Mouse (Mus musculus) intestine, postnatal 0 days (tissue): ENCODE results near the gene Gtf2b. TPM values are rescaled to one million over a fixed set of nuclear protein-coding genes. Genes with fewer than 3 reads are reported as not detected.
A peak's percentile ranks its signal among the peaks of the same experiment; 100 is the strongest.

Experiments
- ATAC-seq: fragments of 200-750 bp; cut with Nextera tagmentation; 2 replicates; pipeline ENCODE4 v1.8.0; 2017; ENCODE audit warnings: mild to moderate bottlenecking, moderate TSS enrichment, moderate library complexity
- H3K27ac ChIP-seq: fragments of 300-500 bp; sonication (generic); 2 replicates; pipeline ENCODE4 v1.5.1; 2014; ENCODE audit warnings: mild to moderate bottlenecking, low read depth, low read length, moderate library complexity
- H3K27me3 ChIP-seq: fragments of 300-500 bp; sonication (generic); replicated peaks from 2 replicates; pipeline ENCODE4 v1.6.1; 2014; ENCODE audit warnings: low read length, mixed read lengths; ENCODE audit not compliant: control insufficient read depth, insufficient read depth
- H3K36me3 ChIP-seq: fragments of 300-500 bp; sonication (generic); 2 replicates; pipeline ENCODE4 v1.6.1; 2014; ENCODE audit warnings: mild to moderate bottlenecking, moderate library complexity; ENCODE audit not compliant: control insufficient read depth, insufficient read depth
- H3K4me1 ChIP-seq: fragments of 300-500 bp; sonication (generic); replicated peaks from 2 replicates; pipeline ENCODE4 v1.6.1; 2014; ENCODE audit warnings: antibody characterized with exemption, low read length, mixed read lengths; ENCODE audit not compliant: control insufficient read depth, insufficient read depth
- H3K4me2 ChIP-seq: fragments of 300-500 bp; sonication (generic); replicated peaks from 2 replicates; pipeline ENCODE4 v1.6.1; 2014; ENCODE audit warnings: low read depth, mild to moderate bottlenecking, moderate library complexity
- H3K4me3 ChIP-seq: fragments of 300-500 bp; sonication (generic); 2 replicates; pipeline ENCODE4 v1.5.1; 2014; ENCODE audit warnings: low read depth, low read length
- H3K9ac ChIP-seq: fragments of 300-500 bp; sonication (generic); 2 replicates; pipeline ENCODE4 v1.6.1; 2014; ENCODE audit warnings: mild to moderate bottlenecking, low read depth, low read length
- H3K9me3 ChIP-seq: fragments of 300-500 bp; sonication (generic); 2 replicates; pipeline ENCODE4 v1.6.1; 2016; ENCODE audit warnings: mixed run types; ENCODE audit not compliant: control insufficient read depth
- CTCF ChIP-seq: sonication (generic); IDR thresholded peaks from 2 replicates; pipeline ENCODE4 v1.5.1; 2016; ENCODE audit warnings: low read depth, mild to moderate bottlenecking, control low read depth, antibody characterized with exemption, moderate library complexity
- WGBS: fragments of 180-500 bp; shearing (Covaris S2); extraction: QIAGEN DNeasy Blood & Tissue Kit; methylation state at CpG from one replicate; pipeline ENCODE4 v1.1.7; 2014; 5-methylcytosine and 5-hydroxymethylcytosine counted together
- polyA plus RNA-seq: library from polyadenylated mRNA; unstranded; fragments of >200 nt; fragmentation: Nextera tagmentation; extraction: Ambion mirVana; gene quantifications from 2 replicates; pipeline ENCODE4 v1.2.1, GENCODE M21; 2015

The Gtf2b gene
- polyA plus RNA-seq, 1 experiment from 2014 or later, result 79.4 TPM

- 48% methylated on average over 21 of the region's 21 CpGs for WGBS
- Histone ChIP-seq H3K4me3 (no peak overlapping the region), H3K4me1 (no peaks in the 10 kb centered on the region; the same call in 1 of the 2 replicates), H3K36me3 (0 out of 2 replicates have a peak, but pooled peaks cover 4% of the 10 kb centered on the region), H3K4me2 (peak overlapping the region; percentile 32), H3K27me3 (no peaks in the 10 kb centered on the region), H3K27ac (peak overlapping the region; percentile 15; the same call in 1 of the 2 replicates), H3K9me3 (no peaks in the 10 kb centered on the region), H3K9ac (no peak overlapping the region)
- TF ChIP-seq CTCF, result peak; percentile 93
- ATAC-seq, result peak; percentile 78
Measured at GRCm38 (mm10) chr3:142743973-142744898, 20.6 kb upstream of the Gtf2b start.

DNA sequence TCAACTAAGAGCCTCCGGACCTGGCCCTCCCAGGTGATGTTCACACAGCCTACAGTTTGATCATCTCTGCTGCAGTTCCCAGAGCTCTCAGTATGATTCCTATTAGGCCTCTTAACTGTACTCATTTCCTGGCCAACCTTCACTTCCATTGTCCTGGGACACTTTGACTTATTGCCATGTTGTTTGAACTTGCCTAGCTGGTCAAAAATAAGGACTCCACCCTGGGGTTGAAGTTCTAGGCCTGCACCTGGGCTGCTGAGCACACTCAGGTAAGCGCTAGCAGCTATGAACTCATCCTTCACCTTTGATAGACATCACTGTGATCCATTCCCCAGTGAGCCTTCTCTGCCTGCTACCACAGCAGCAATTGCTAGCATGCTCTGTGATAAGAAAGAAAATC is 19.8 kb upstream of the Gtf2b start:
- no peak for TF ChIP-seq CTCF
- Histone ChIP-seq H3K4me1 (peaks cover 3% of the 10 kb centered on the region; the same call in 1 of the 2 replicates), H3K27me3 (no peaks in the 10 kb centered on the region), H3K36me3 (no peaks in the 10 kb centered on the region), H3K27ac (no peak overlapping the region), H3K4me3 (no peak overlapping the region), H3K4me2 (no peak overlapping the region), H3K9ac (no peak overlapping the region), H3K9me3 (no peaks in the 10 kb centered on the region)
- WGBS, result 81% methylated on average over 2 of the region's 2 CpGs
- peak; percentile 56 for ATAC-seq

DNA sequence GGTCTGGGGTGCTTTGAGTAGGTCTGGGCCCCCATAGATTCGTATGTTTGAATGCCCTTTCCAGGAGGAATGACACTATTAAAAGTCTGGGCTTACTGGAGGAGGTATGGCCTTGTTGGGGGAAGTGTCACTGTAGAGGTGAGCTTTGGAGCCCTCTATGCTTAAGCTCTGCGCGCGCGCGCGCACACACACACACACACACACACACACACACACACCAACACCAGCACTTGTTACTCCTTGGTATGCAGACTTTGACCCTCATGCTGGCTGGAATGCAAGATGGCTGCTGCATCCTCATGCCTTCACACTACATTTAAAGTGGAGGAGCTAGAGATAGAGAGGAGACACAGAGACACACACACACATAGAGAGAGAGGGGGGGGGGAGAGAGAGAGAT is 17.2 kb upstream of the Gtf2b start:
- Histone ChIP-seq H3K9me3 (no peaks in the 10 kb centered on the region), H3K36me3 (no peaks in the 10 kb centered on the region), H3K4me3 (no peak overlapping the region), H3K4me2 (no peak overlapping the region), H3K27me3 (no peaks in the 10 kb centered on the region), H3K9ac (no peak overlapping the region), H3K27ac (no peak overlapping the region), H3K4me1 (peaks cover 4% of the 10 kb centered on the region; the same call in 1 of the 2 replicates)
- 93% methylated on average over 7 of the region's 7 CpGs for WGBS
- ATAC-seq, result no peak
- no peak for TF ChIP-seq CTCF

- Histone ChIP-seq H3K36me3 (no peaks in the 10 kb centered on the region), H3K4me2 (no peak overlapping the region), H3K27me3 (no peaks in the 10 kb centered on the region), H3K27ac (no peak overlapping the region), H3K4me1 (peaks cover 4% of the 10 kb centered on the region; the same call in 1 of the 2 replicates), H3K9me3 (no peaks in the 10 kb centered on the region), H3K4me3 (no peak overlapping the region), H3K9ac (no peak overlapping the region)
- 88% methylated on average over 16 of the region's 16 CpGs for WGBS
- ATAC-seq, result no peak
- no peak for TF ChIP-seq CTCF
Measured at GRCm38 (mm10) chr3:142749131-142749530, 15.7 kb upstream of the Gtf2b start.

DNA sequence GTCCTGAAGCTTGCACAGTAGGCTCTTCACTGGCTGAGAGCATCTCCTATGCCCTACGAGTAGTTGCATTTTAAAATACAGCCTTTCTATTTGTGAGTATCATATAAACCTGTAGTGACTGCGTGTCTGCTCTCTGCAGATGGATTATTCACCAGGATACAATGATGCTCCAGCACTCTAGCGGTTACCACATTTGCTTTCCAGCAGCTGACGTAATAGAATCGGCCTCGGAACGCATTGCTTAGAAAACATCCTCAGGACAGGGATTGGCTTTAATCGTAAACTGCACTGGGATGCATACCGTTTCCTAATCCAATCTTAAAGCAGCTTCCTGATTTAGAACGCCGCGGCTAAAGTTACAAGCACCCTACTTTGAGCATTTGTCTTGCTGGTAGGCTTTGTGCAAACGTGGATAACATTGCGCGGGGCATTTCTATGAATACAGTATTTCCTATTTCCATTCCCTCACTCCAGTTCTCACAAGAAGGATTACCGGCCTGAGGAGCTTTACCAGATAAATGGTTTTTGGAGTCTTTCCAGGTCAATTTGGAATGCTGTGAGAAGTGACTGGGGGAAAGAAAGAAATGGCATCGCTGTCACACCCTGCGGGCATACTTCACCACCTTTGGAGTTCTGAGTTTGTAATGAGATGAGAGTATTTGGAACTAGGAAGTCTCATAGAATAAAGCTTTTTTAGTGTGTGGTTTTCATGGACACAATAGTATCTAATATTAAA is 9.5 kb upstream of the Gtf2b start:
- Histone ChIP-seq H3K27me3 (no peaks in the 10 kb centered on the region), H3K4me1 (no peaks in the 10 kb centered on the region), H3K9me3 (no peaks in the 10 kb centered on the region), H3K4me2 (no peak overlapping the region), H3K9ac (no peak overlapping the region), H3K27ac (no peak overlapping the region), H3K36me3 (no peaks in the 10 kb centered on the region), H3K4me3 (no peak overlapping the region)
- no peak for TF ChIP-seq CTCF
- 88% methylated on average over 18 of the region's 18 CpGs for WGBS
- ATAC-seq, result no peak

- no peak overlapping the region for H3K4me3 ChIP-seq
- no peak for ATAC-seq
- H3K27ac ChIP-seq, result no peak overlapping the region
- no peak overlapping the region for H3K4me2 ChIP-seq
- no peak overlapping the region for H3K9ac ChIP-seq
- H3K36me3 ChIP-seq, result no peaks in the 10 kb centered on the region
- H3K9me3 ChIP-seq, result no peaks in the 10 kb centered on the region
- TF ChIP-seq CTCF, result no peak
- WGBS, result 30% methylated on average over 12 of the region's 12 CpGs
- H3K27me3 ChIP-seq, result no peaks in the 10 kb centered on the region
- H3K4me1 ChIP-seq, result no peaks in the 10 kb centered on the region
Measured at GRCm38 (mm10) chr3:142757841-142758240, 7.0 kb upstream of the Gtf2b start.
